Mouse (Mus musculus): ENCODE results near the gene Rad50. TPM values are rescaled to one million over a fixed set of nuclear protein-coding genes. Genes with fewer than 3 reads are reported as not detected.

The Rad50 gene
- total and polyA plus RNA-seq, 3 experiments = 39.6 to 53.6 (median 48.2) TPM

DNA sequence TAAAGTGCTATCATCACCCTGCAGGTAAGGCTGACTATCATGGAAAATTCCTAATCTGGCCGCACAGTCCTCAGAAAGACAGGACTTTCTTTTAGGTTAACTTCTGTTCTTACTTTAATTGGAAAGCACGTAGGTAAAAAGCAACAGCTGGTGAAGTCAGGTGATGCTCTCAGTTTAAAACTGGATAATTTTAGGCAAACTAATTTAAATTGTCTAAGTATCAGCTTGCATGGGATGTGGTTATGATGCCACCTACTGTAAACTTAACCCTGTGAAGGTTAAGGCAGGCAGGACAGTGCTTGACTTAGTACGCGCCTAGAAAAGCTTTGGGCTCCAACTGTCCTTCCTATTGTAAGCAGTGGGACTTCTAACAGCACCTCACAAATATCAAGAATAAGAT lies 35.7 kb downstream of the Rad50 start (continued):
- peak; percentile 53; the same call in 1 of the 2 replicates for TF ChIP-seq IRF4 (IDR thresholded peaks at IDR 0.05; ENCODE audit: low read depth, low read length)
- TF ChIP-seq EP300 (IDR thresholded peaks at IDR 0.05; ENCODE audit: low read length) = no peak
- no peak for TF ChIP-seq E2F4 (IDR thresholded peaks at IDR 0.05; ENCODE audit: insufficient replicate concordance, low read depth, low read length)
- no peak for TF ChIP-seq ELF1 (IDR thresholded peaks at IDR 0.05; ENCODE audit: low read depth, low read length)
- TF ChIP-seq SMC3 (IDR thresholded peaks at IDR 0.05; ENCODE audit: low read depth, low read length) = peak; percentile 68
- TF ChIP-seq SIN3A (IDR thresholded peaks at IDR 0.05; ENCODE audit: low read length) = no peak
- TF ChIP-seq TCF12 (IDR thresholded peaks at IDR 0.05; ENCODE audit: low read depth, low read length) = no peak
- TF ChIP-seq NRF1 (IDR thresholded peaks at IDR 0.05; ENCODE audit: low read depth, low read length) = no peak
- TF ChIP-seq ZMIZ1 (IDR thresholded peaks at IDR 0.05; ENCODE audit: low read depth, low read length) = no peak

DNA sequence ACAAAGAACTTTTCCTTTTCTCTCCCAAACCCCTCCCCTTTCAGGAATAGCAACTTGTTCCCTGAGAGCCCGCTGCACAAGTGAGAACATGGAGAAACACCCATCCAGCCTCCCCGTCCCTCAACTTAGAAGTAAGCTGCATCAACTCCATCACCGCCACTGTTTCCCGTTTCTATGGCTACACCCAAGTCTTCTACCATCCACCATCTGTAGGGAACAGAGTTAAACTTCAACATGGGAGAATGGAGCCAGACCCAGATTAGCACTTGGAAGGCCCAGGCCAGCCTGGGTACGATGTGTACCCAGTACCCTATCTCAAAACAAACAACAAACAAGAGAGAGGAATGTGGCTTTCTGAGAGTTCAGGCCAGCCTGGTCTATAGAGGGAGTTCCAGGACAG lies 43.0 kb downstream of the Rad50 start:
- Histone ChIP-seq H3K9ac (ENCODE audit: insufficient read depth, low read depth) (no peak overlapping the region), H3K36me3 (replicated peaks in 1 of 2; ENCODE audit: control insufficient read depth in 1 of 2, insufficient read depth in 1 of 2, low read length in 1 of 2) (peaks cover 43 to 74% of the 10 kb centered on the region in 2 experiments), H3K79me2 (replicated peaks; ENCODE audit: control insufficient read depth, extremely low read depth, insufficient read depth, poor library complexity, severe bottlenecking) (peaks cover 4% of the 10 kb centered on the region), H3K4me1 (ENCODE audit: control insufficient read depth in 1 of 2, insufficient read depth in 2 of 2) (peaks cover 31 to 82% of the 10 kb centered on the region in 2 experiments), H3K4me3 (replicated peaks in 1 of 3; ENCODE audit: low read depth in 2 of 3, low read length in 2 of 3, poor library complexity in 1 of 3) (no peak overlapping the region), H3K27ac (ENCODE audit: insufficient read depth, low read depth) (no peak overlapping the region), H3K4me2 (ENCODE audit: insufficient read depth, low read depth, poor library complexity, severe bottlenecking) (no peak overlapping the region), H3K27me3 (replicated peaks) (no peaks in the 10 kb centered on the region), H3K9me3 (replicated peaks; ENCODE audit: low read length) (no peaks in the 10 kb centered on the region)
- no peak for TF ChIP-seq JUND (conservative IDR thresholded peaks at IDR 0.05; ENCODE audit: low read depth, low read length)
- TF ChIP-seq ELF1 (IDR thresholded peaks at IDR 0.05; ENCODE audit: low read depth, low read length) = no peak
- DNase-seq (ENCODE audit: extremely low read depth) = no peak
- dilution Hi-C loops (cut with MboI; ENCODE audit: extremely low pct_ligation_motif_present, extremely low pct_unique_long_range_greater_than_20kb, low sequenced_read_pairs) = no loop called here
- in situ Hi-C loops (cut with MboI; ENCODE audit: low pct_ligation_motif_present, low pct_unique_long_range_greater_than_20kb, low sequenced_read_pairs) = no loop called here

DNA sequence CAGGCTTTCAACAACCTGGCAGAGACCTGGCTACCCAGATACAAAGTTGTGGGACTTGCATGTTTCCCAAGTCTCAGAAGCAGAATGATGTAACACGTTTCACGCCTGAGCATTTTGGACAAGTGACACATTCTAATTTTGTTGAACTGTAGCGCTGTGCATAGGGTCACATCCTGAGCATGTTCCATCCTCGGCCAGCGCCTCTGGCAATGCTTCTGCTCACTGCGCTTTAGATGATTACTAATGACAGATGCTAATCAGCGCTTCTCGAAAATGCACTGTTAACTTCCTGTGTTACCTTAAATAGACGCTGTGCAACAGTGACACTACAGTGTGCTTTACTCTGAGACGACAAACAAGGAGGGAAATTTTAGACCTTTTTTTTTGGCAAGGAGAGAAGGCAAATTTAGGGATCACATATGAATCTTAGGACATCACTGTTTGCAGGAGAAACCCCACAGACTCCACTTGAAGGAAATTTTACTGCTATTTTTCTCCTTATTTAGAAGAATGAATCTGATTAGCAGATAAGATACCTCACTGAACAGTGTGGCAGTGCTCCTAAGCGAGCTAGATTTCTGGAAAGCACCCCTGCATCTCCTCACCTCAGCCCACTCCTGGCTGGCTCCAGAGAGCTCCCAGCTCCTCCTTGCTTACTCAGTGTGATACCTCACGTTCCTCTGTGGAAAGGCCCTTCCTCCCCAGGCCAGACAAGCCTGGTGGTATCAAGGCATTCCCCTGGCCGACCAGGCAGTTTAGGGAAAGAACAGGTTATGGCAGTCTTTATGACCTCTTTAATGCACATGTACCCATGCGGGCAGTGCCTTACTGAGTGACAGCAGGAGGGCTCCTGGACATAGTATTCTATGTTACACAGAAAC lies 44.1 kb downstream of the Rad50 start:
- H3K27ac ChIP-seq (ENCODE audit: insufficient read depth, low read depth) = peak overlapping the region; percentile 94
- H3K79me2 ChIP-seq (replicated peaks; ENCODE audit: control insufficient read depth, extremely low read depth, insufficient read depth, poor library complexity, severe bottlenecking) = peaks cover 11% of the 10 kb centered on the region
- H3K27me3 ChIP-seq (replicated peaks) = no peaks in the 10 kb centered on the region
- peak overlapping the region; percentile 71 for H3K4me2 ChIP-seq (ENCODE audit: insufficient read depth, low read depth, poor library complexity, severe bottlenecking)
- peak overlapping the region; percentile 64 for H3K9ac ChIP-seq (ENCODE audit: insufficient read depth, low read depth)
- in situ Hi-C loops (cut with MboI; ENCODE audit: low pct_ligation_motif_present, low pct_unique_long_range_greater_than_20kb, low sequenced_read_pairs) = no loop called here
- H3K4me1 ChIP-seq (ENCODE audit: control insufficient read depth in 1 of 2, insufficient read depth in 2 of 2) = peaks cover 35 to 86% of the 10 kb centered on the region in 2 experiments
- H3K9me3 ChIP-seq (replicated peaks; ENCODE audit: low read length) = no peaks in the 10 kb centered on the region
- no peak overlapping the region for H3K4me3 ChIP-seq (replicated peaks in 1 of 3; ENCODE audit: low read depth in 2 of 3, low read length in 2 of 3, poor library complexity in 1 of 3)
- dilution Hi-C loops (cut with MboI; ENCODE audit: extremely low pct_ligation_motif_present, extremely low pct_unique_long_range_greater_than_20kb, low sequenced_read_pairs) = no loop called here
- DNase-seq (ENCODE audit: extremely low read depth) = peak; percentile 88
- peaks cover 36 to 65% of the 10 kb centered on the region in 2 experiments for H3K36me3 ChIP-seq (replicated peaks in 1 of 2; ENCODE audit: control insufficient read depth in 1 of 2, insufficient read depth in 1 of 2, low read length in 1 of 2)
- TF ChIP-seq MXI1 (IDR thresholded peaks at IDR 0.05; ENCODE audit: low read depth, low read length) (peak; percentile 71), TBP (conservative IDR thresholded peaks at IDR 0.05; ENCODE audit: low read depth, low read length) (peak; percentile 68), ZC3H11A (IDR thresholded peaks at IDR 0.05; ENCODE audit: low read depth, low read length) (no peak), POLR2AphosphoS2 (IDR thresholded peaks at IDR 0.05; ENCODE audit: low read depth, low read length) (no peak), MAFK (IDR thresholded peaks at IDR 0.05; ENCODE audit: insufficient replicate concordance, low read length) (peak; percentile 66; the same call in 1 of the 2 replicates), MYC (IDR thresholded peaks at IDR 0.05; ENCODE audit: low read depth, low read length) (peak; percentile 91), USF2 (conservative IDR thresholded peaks at IDR 0.05; ENCODE audit: low read depth, low read length) (no peak), ZKSCAN1 (IDR thresholded peaks at IDR 0.05; ENCODE audit: borderline replicate concordance, low read depth, low read length) (no peak), MAZ (IDR thresholded peaks at IDR 0.05; ENCODE audit: low read depth, low read length) (peak; percentile 82), HCFC1 (IDR thresholded peaks at IDR 0.05; ENCODE audit: low read depth, low read length) (peak; percentile 49; the same call in 1 of the 2 replicates), ELF1 (IDR thresholded peaks at IDR 0.05; ENCODE audit: low read depth, low read length) (peak; percentile 59; the same call in 1 of the 2 replicates), UBTF (IDR thresholded peaks at IDR 0.05; ENCODE audit: low read depth, low read length) (no peak), NELFE (IDR thresholded peaks at IDR 0.05; ENCODE audit: low read depth, low read length) (no peak), ETS1 (conservative IDR thresholded peaks at IDR 0.05; ENCODE audit: low read depth, low read length) (peak; percentile 91), E2F4 (IDR thresholded peaks at IDR 0.05; ENCODE audit: insufficient replicate concordance, low read depth, low read length) (peak; percentile 80; the same call in 1 of the 2 replicates), RCOR1 (conservative IDR thresholded peaks at IDR 0.05; ENCODE audit: low read depth, low read length) (peak; percentile 62; the same call in 1 of the 2 replicates), MAX (IDR thresholded peaks at IDR 0.05; ENCODE audit: low read length) (peak; percentile 84), ZMIZ1 (IDR thresholded peaks at IDR 0.05; ENCODE audit: low read depth, low read length) (no peak; the same call in none of the 2 replicates), CHD1 (IDR thresholded peaks at IDR 0.05; ENCODE audit: low read depth, low read length) (peak; percentile 96), JUND (conservative IDR thresholded peaks at IDR 0.05; ENCODE audit: low read depth, low read length) (0 out of 2 replicates have a peak, but pooled peaks have one; percentile 58), BHLHE40 (IDR thresholded peaks at IDR 0.05; ENCODE audit: low read depth, low read length) (peak; percentile 93)

Measured in CH12.LX (cell line).